Mouse (Mus musculus) small intestine, adult 2 months (tissue): Measurements from ENCODE around the gene Dop1a. TPM values are rescaled to one million over a fixed set of nuclear protein-coding genes. Genes with fewer than 3 reads are reported as not detected.

ENCODE experiments used
- H3K27ac ChIP-seq: fragments of 200-500 bp; 2 replicates; pipeline ENCODE4 v1.5.1; 2012; ENCODE audit warnings: low read depth, low read length, control low read depth, inconsistent platforms; ENCODE audit not compliant: insufficient read depth
- H3K27me3 ChIP-seq: fragments of 200-500 bp; 2 replicates; pipeline ENCODE4 v1.6.1; 2012; ENCODE audit warnings: mild to moderate bottlenecking, moderate library complexity, low read length, inconsistent platforms; ENCODE audit not compliant: control insufficient read depth, insufficient read depth
- H3K36me3 ChIP-seq: fragments of 200-500 bp; 2 replicates; pipeline ENCODE4 v1.6.1; 2012; ENCODE audit warnings: mild to moderate bottlenecking, low read length, control low read depth, inconsistent platforms; ENCODE audit not compliant: control insufficient read depth, insufficient read depth
- H3K4me1 ChIP-seq: fragments of 200-500 bp; 2 replicates; pipeline ENCODE4 v1.6.1; 2012; ENCODE audit warnings: low read length, inconsistent platforms, mixed read lengths; ENCODE audit not compliant: control insufficient read depth, insufficient read depth, insufficient read length
- H3K4me3 ChIP-seq: fragments of 200-500 bp; 2 replicates; pipeline ENCODE4 v1.5.1; 2012; ENCODE audit warnings: low read depth, mild to moderate bottlenecking, control low read depth, inconsistent platforms, low read length, moderate library complexity
- CTCF ChIP-seq: fragments of 200-500 bp; IDR thresholded peaks from 2 replicates; pipeline ENCODE4 v1.5.1; 2012; ENCODE audit warnings: low read depth, mild to moderate bottlenecking, control low read depth, inconsistent platforms, low read length, moderate library complexity, mixed read lengths; ENCODE audit not compliant: insufficient replicate concordance, insufficient read length; ENCODE audit errors: extremely low read depth
- POLR2A ChIP-seq: fragments of 200-500 bp; IDR thresholded peaks from 2 replicates; pipeline ENCODE4 v1.6.1; 2012; ENCODE audit warnings: low read depth, mild to moderate bottlenecking, control low read depth, inconsistent platforms, low read length, moderate library complexity
- WGBS: fragments of 180-500 bp; shearing (Covaris S2); methylation state at CpG from one replicate; pipeline ENCODE4 v1.1.7; 2018; 5-methylcytosine and 5-hydroxymethylcytosine counted together
- polyA plus RNA-seq: library from polyadenylated mRNA; depleted of rRNA; stranded (reverse); fragments of >200 nt; gene quantifications from 2 replicates; pipeline ENCODE4 v1.2.3, GENCODE M21; 2012

The Dop1a gene
- polyA plus RNA-seq, 1 experiment, result 5.1 TPM

- 33% methylated on average over 4 of the region's 4 CpGs for WGBS
- no peaks in the 10 kb centered on the region for H3K4me1 ChIP-seq
- H3K27ac ChIP-seq, result no peak overlapping the region
- no peak for TF ChIP-seq CTCF
- no peak for TF ChIP-seq POLR2A
- no peaks in the 10 kb centered on the region for H3K27me3 ChIP-seq
- H3K36me3 ChIP-seq, result no peaks in the 10 kb centered on the region
- H3K4me3 ChIP-seq, result no peak overlapping the region
Measured at GRCm38 (mm10) chr9:86442248-86442647, 24.7 kb upstream of the Dop1a start.

- TF ChIP-seq POLR2A (no peak), CTCF (no peak)
- no peaks in the 10 kb centered on the region for H3K4me1 ChIP-seq
- 74% methylated on average over 7 of the region's 7 CpGs for WGBS
- H3K27ac ChIP-seq, result no peak overlapping the region
- no peak overlapping the region for H3K4me3 ChIP-seq
- no peaks in the 10 kb centered on the region for H3K36me3 ChIP-seq
- no peaks in the 10 kb centered on the region for H3K27me3 ChIP-seq
Measured at GRCm38 (mm10) chr9:86446847-86447246, 20.1 kb upstream of the Dop1a start.

- Histone ChIP-seq H3K27me3 (no peaks in the 10 kb centered on the region), H3K4me1 (no peaks in the 10 kb centered on the region), H3K27ac (no peak overlapping the region), H3K36me3 (no peaks in the 10 kb centered on the region), H3K4me3 (no peak overlapping the region)
- WGBS, result 89% methylated on average over 8 of the region's 8 CpGs
- TF ChIP-seq POLR2A, result no peak
- no peak for TF ChIP-seq CTCF
Measured at GRCm38 (mm10) chr9:86447431-86447830, 19.5 kb upstream of the Dop1a start.

GRCm38 (mm10) chr9:86449581-86449980 is 17.4 kb upstream of the Dop1a start:
- H3K4me3 ChIP-seq, result no peak overlapping the region
- WGBS, result 4% methylated on average over 11 of the region's 11 CpGs
- TF ChIP-seq POLR2A (no peak), CTCF (peak; percentile 97; the same call in 1 of the 2 replicates)
- no peaks in the 10 kb centered on the region for H3K36me3 ChIP-seq
- no peaks in the 10 kb centered on the region for H3K27me3 ChIP-seq
- no peak overlapping the region for H3K27ac ChIP-seq
- H3K4me1 ChIP-seq, result no peaks in the 10 kb centered on the region

GRCm38 (mm10) chr9:86451094-86451493 is 15.9 kb upstream of the Dop1a start:
- 65% methylated on average over 6 of the region's 6 CpGs for WGBS
- no peaks in the 10 kb centered on the region for H3K36me3 ChIP-seq
- no peak overlapping the region for H3K4me3 ChIP-seq
- H3K4me1 ChIP-seq, result no peaks in the 10 kb centered on the region
- no peak overlapping the region for H3K27ac ChIP-seq
- TF ChIP-seq CTCF, result no peak
- no peak for TF ChIP-seq POLR2A
- no peaks in the 10 kb centered on the region for H3K27me3 ChIP-seq

- H3K36me3 ChIP-seq, result no peaks in the 10 kb centered on the region
- H3K27ac ChIP-seq, result no peak overlapping the region
- TF ChIP-seq CTCF (peak; percentile 68; the same call in 1 of the 2 replicates), POLR2A (no peak)
- no peaks in the 10 kb centered on the region for H3K27me3 ChIP-seq
- no peaks in the 10 kb centered on the region for H3K4me1 ChIP-seq
- no peak overlapping the region for H3K4me3 ChIP-seq
- 3% methylated on average over 13 of the region's 13 CpGs for WGBS
Measured at GRCm38 (mm10) chr9:86451617-86452016, 15.3 kb upstream of the Dop1a start.

- no peak overlapping the region for H3K27ac ChIP-seq
- no peaks in the 10 kb centered on the region for H3K4me1 ChIP-seq
- 61% methylated on average over 3 of the region's 3 CpGs for WGBS
- no peaks in the 10 kb centered on the region for H3K36me3 ChIP-seq
- H3K4me3 ChIP-seq, result no peak overlapping the region
- TF ChIP-seq POLR2A (no peak), CTCF (no peak)
- H3K27me3 ChIP-seq, result no peaks in the 10 kb centered on the region
Measured at GRCm38 (mm10) chr9:86453626-86454025, 13.3 kb upstream of the Dop1a start.
